Mouse (Mus musculus): Measurements from ENCODE around the gene Cldn6.

Gene Cldn6

DNA sequence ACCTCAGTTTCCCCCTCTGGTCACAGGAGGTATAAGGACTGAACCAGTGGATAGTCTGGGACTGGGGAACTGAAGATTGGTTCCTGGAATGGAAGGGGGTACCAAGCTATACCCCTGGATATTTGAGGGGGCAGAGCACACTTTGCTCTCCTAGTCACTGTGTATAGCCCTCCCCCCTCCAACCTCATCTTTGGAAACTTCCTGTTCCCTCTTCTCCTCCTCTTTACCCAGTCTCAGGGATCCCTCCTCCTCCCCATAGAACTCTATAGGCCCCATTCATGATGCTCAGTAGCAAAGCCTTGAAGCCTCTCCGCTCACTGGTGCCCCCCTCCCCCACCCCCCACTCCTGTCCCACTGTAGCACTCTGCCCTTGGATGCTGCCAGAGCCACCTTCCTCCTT lies 40.4 kb downstream of the Cldn6 start:
- in situ Hi-C loops (cut with MboI, MseI), result no loop called here

DNA sequence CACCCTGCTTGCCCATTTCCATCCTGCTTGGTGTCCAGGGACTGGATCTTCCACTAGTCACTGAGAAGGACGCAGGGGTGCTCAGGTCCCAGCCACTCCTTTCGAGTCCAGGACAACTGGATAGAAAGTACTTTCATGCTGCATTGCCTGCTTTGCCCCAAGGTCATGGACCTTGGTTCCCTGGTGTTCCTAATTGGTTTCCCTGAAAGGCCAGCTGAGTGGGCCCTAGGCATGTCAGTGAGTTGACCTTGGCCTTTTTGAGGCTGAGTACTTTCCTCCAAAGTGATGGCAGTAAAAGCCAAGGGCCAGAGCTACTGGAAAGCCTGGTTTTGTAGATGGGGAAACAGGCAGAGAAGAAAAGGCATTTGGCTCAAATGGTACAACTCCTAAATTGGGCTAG lies 42.8 kb downstream of the Cldn6 start:
- in situ Hi-C loops (cut with MboI, MseI), result no loop called here

DNA sequence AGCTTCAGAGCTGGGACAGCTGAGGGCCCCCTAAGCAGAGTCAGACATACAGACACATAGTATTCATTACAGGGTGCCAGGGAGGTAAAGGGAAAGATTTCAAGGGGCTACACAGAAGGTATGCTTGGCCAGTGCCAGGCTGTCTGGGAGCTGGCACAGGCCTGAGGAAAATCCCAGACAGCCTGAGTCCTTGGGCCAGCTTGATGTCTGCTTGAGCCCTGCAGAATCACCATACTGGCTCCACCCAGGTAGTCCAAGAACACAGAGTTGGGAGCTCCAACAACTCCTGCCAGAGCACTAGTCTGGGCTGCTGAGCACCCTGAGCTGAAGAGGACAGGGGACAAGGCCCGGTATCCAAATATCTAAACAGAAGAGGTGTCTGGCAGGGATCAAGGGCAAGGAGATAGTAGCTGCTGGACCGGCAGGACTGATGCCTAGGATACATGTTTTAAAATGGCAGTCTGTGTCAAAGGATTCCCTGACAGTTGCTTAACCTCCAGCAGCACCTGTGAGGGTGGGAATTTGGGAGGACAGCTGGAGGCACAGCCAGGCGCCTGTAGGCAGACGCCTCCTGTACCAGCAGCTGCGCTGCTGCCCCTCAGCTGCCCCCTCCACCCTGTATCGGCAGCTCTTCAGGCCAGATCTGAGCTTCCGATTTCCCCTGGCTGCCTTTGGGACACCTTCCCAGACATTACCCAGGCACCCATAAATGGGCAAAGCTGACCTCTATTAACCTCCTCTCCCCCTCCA lies 43.5 kb downstream of the Cldn6 start, which contains the start of gene 1520401A03Rik:
TSS of gene 1520401A03Rik (minus strand) at position 408 of the 750 bp plus-strand sequence.
- in situ Hi-C loops (cut with MboI, MseI), result no loop called here

DNA sequence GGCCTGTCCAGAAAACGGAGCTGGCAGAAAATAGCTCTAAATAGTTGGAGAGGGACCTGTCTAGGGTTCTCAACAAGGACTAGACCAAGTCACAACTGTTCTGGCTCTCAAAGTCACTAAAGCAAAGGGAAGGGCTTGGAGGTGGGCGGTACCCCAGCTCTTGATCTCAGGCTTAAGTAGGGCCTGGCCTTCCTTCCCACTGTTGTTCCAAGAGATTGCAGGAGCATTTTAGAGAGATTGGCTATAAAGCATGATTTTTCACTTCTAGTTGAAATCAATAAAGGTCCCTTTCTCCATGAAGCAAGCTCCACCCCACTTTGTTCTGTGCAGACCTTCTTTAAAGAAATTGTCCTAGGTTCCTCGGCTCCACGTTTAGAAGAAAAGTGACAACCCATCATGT lies 46.4 kb downstream of the Cldn6 start:
- in situ Hi-C loops (cut with MboI, MseI), result no loop called here

DNA sequence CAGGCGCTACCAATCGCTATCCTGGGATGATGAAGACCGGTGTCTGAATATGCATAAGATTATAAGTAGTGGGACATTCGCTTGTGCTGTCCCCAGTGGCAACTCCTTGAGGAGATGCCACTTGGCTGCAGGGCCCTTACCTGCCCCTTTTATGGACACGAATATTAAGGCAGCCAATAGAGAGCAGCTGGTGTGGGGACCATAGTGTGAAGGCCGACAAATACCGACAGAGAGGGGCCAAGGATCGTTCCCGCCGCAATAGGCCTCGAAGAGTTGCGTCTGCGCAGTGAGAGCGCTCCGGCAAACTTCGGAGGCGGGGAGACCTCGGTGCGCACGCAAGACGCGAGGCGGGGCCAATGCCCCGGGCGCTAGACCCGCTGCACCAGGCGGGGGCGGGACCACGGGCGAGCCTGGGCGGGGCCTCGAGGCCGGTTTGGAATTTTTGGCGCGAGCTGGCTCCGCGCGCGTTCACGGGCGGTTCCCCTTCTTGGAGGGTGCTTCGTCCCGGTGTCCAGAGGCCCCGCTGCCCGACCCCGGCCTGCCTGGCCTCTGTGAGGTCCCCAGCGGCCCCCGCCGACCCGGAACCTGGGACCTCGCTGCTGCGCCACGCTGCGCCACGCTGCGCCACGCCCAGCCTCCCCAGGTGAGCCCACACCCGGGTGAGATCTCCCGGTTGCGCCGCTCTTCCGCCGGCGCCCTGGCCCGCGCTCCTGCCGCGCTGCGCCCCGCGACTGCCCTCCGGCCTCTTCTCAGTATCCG lies 47.1 kb downstream of the Cldn6 start, which contains the start of gene Pkmyt1:
TSS of gene Pkmyt1 (plus strand) at position 338 of the 759 bp plus-strand sequence.
- in situ Hi-C loops (cut with MboI, MseI), result no loop called here

DNA sequence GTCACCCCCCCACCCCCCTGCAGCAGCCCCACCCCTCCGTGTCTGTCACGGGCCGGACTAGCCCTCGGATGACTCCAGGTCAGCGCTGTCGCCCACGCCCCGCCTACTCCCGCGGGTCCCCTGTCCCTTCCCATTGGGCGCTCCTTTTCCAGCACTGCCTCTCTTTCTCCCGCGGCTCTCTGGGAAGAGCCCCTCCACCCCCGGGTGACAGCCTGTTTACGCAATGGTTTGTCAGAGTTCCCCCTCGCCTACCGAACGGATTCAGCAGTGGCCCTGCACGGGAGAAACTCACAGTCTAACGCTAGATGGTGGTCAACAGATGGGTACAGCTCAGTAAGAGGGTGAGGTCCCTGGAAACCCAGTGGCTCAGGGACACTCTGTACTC lies 47.7 kb downstream of the Cldn6 start:
- in situ Hi-C loops (cut with MboI, MseI), result no loop called here

DNA sequence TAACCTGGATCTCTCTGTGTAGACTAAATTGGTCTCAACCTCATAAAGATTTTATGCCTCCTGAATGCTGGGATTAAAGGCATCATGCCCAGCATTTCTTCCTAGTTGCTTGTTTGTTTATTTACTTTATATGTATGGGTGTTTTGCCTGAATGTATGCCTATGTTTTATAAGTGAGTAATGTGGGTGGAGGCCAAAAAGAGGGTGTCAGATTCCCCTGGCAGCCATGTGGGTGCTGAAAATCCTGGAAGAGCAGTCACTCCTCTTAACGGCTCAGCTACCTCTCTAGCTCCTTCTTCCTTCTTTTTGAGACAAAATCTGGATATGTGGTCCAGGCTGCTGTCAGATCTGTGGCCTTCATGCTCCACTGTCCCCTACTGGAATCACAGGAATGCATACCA lies 51.4 kb downstream of the Cldn6 start:
- in situ Hi-C loops (cut with MboI, MseI), result no loop called here

Data from T-helper 2 cell (primary cell).